ENCODE assay signal across 7 mouse cellular contexts in genomic region chr2:11113191-11113590, GRCm38 (mm10). TPM values are rescaled to one million over a fixed set of nuclear protein-coding genes. Genes with fewer than 3 reads are reported as not detected.
DNase-seq lines count a peak whose midpoint lies in the region; ATAC-seq and TF ChIP-seq lines count a peak whose summit lies in the region.

No protein-coding gene starts in this region.

- peak; percentile 70 for TF ChIP-seq CTCF in lung, embryonic 14.5 days (IDR thresholded peaks at IDR 0.05; ENCODE audit: low read depth)

- intact Hi-C loops in gastrocnemius, postnatal 14 days (cut with DNase I; ENCODE audit: low total_unique reads) = loop anchor here (5.0 to 10.0 kb wide), 2 partner anchors 139 to 172 kb away; no protein-coding TSS in a partner anchor

- peak; percentile 47 for ATAC-seq in lung, embryonic 14.5 days (ENCODE audit: insufficient read depth)

- DNase-seq in urinary bladder, postnatal 14 days (ENCODE audit: low spot score) = peak; percentile 31
- DNase-seq in urinary bladder, adult 2 months (ENCODE audit: low spot score) = no peak
- DNase-seq in c-Kit-positive CD71-negative TER-119-negative erythroid progenitor cells, embryonic 14.5 days (ENCODE audit: low read depth) = peak; percentile 62
- DNase-seq in gastrocnemius, postnatal 14 days = peak; percentile 15
- peak; percentile 58 for DNase-seq in kidney, postnatal 10 days
- peak; percentile 86 for DNase-seq in lung, embryonic 14.5 days
- DNase-seq in right cerebral cortex, postnatal 14 days = peak; percentile 12

- H3K4me3 ChIP-seq in lung, embryonic 14.5 days (ENCODE audit: low read depth, low read length) = no peak overlapping the region

- no peak overlapping the region for H3K9ac ChIP-seq in lung, embryonic 14.5 days

- no peaks in the 10 kb centered on the region for H3K4me1 ChIP-seq in lung, embryonic 14.5 days (ENCODE audit: insufficient read depth)

- no peak overlapping the region for H3K27ac ChIP-seq in lung, embryonic 14.5 days (ENCODE audit: low read depth)

- WGBS in lung, embryonic 14.5 days = 35% methylated on average over 8 of the region's 8 CpGs

- H3K36me3 ChIP-seq in lung, embryonic 14.5 days (ENCODE audit: insufficient read depth) = no peaks in the 10 kb centered on the region

- no peaks in the 10 kb centered on the region for H3K9me3 ChIP-seq in lung, embryonic 14.5 days (ENCODE audit: low read depth, low read length)

- no peak overlapping the region for H3K4me2 ChIP-seq in lung, embryonic 14.5 days

- H3K27me3 ChIP-seq in lung, embryonic 14.5 days (ENCODE audit: insufficient read depth, low read length) = no peaks in the 10 kb centered on the region

RNA-seq across cellular contexts. Expression of gene Prkcq, which starts 58.7 kb away (rescaled TPM):
- polyA plus RNA-seq in urinary bladder, adult 2 months (2012; rRNA removed) = 5.4 and 5.7 TPM in 2 replicates
- total RNA-seq in gastrocnemius, postnatal 14 days (2021) = 10 to 100 TPM; 42.0 to 47.9 TPM
- 1.4 and 1.8 TPM in 2 replicates for polyA plus RNA-seq in lung, embryonic 14.5 days (2014; fragmentation: Nextera tagmentation; extraction: Ambion mirVana)
